Mouse (Mus musculus): ENCODE data around the gene Spib. TPM values are rescaled to one million over a fixed set of nuclear protein-coding genes. Genes with fewer than 3 reads are reported as not detected.

The Spib gene
- polyA plus RNA-seq, 1 experiment from 2014 or later = not detected

GRCm38 (mm10) chr7:44531207-44531606 lies 664 bp downstream of the Spib start:
- no peaks in the 10 kb centered on the region for H3K9me3 ChIP-seq
- H3K9ac ChIP-seq (replicated peaks) = no peak overlapping the region
- no peak overlapping the region for H3K4me3 ChIP-seq
- no peak overlapping the region for H3K27ac ChIP-seq (replicated peaks)
- WGBS = 63% methylated on average over 5 of the region's 5 CpGs
- H3K4me2 ChIP-seq (replicated peaks) = no peak overlapping the region
- H3K36me3 ChIP-seq = no peaks in the 10 kb centered on the region
- peaks cover 6% of the 10 kb centered on the region for H3K4me1 ChIP-seq
- H3K27me3 ChIP-seq = no peaks in the 10 kb centered on the region
- no peak for ATAC-seq (replicated peaks)

- WGBS = 82% methylated on average over 3 of the region's 3 CpGs
- no peaks in the 10 kb centered on the region for H3K27me3 ChIP-seq
- H3K4me3 ChIP-seq = no peak overlapping the region
- peaks cover 7% of the 10 kb centered on the region for H3K4me1 ChIP-seq
- no peak overlapping the region for H3K9ac ChIP-seq (replicated peaks)
- no peaks in the 10 kb centered on the region for H3K36me3 ChIP-seq
- no peaks in the 10 kb centered on the region for H3K9me3 ChIP-seq
- H3K27ac ChIP-seq (replicated peaks) = no peak overlapping the region
- ATAC-seq (replicated peaks) = no peak
- no peak overlapping the region for H3K4me2 ChIP-seq (replicated peaks)
Measured at GRCm38 (mm10) chr7:44530507-44530906, 1.4 kb downstream of the Spib start.

GRCm38 (mm10) chr7:44529518-44529917 lies 2.4 kb downstream of the Spib start:
- Histone ChIP-seq H3K27me3 (no peaks in the 10 kb centered on the region), H3K4me2 (replicated peaks) (no peak overlapping the region), H3K9me3 (no peaks in the 10 kb centered on the region), H3K4me1 (peaks cover 16% of the 10 kb centered on the region), H3K4me3 (no peak overlapping the region), H3K9ac (replicated peaks) (no peak overlapping the region), H3K36me3 (no peaks in the 10 kb centered on the region), H3K27ac (replicated peaks) (no peak overlapping the region)
- ATAC-seq (replicated peaks) = no peak
- WGBS = 72% methylated on average over 5 of the region's 5 CpGs

GRCm38 (mm10) chr7:44527483-44528398 lies 4.1 kb downstream of the Spib start:
- Histone ChIP-seq H3K4me2 (replicated peaks) (peak overlapping the region; percentile 80), H3K4me3 (peak overlapping the region; percentile 38), H3K9me3 (no peaks in the 10 kb centered on the region), H3K27ac (replicated peaks) (no peak overlapping the region), H3K36me3 (no peaks in the 10 kb centered on the region), H3K4me1 (peaks cover 16% of the 10 kb centered on the region), H3K27me3 (peaks cover 9% of the 10 kb centered on the region; the same call in 1 of the 2 replicates), H3K9ac (replicated peaks) (peak overlapping the region; percentile 51)
- peak; percentile 64; the same call in 1 of the 2 replicates for ATAC-seq (replicated peaks)
- 6% methylated on average over 40 of the region's 40 CpGs for WGBS

GRCm38 (mm10) chr7:44526414-44527154 lies 5.3 kb downstream of the Spib start:
- Histone ChIP-seq H3K4me3 (no peak overlapping the region), H3K9ac (replicated peaks) (no peak overlapping the region), H3K4me1 (peaks cover 19% of the 10 kb centered on the region), H3K36me3 (no peaks in the 10 kb centered on the region), H3K9me3 (no peaks in the 10 kb centered on the region), H3K27ac (replicated peaks) (no peak overlapping the region), H3K4me2 (replicated peaks) (no peak overlapping the region), H3K27me3 (peaks cover 14% of the 10 kb centered on the region; the same call in 1 of the 2 replicates)
- no peak for ATAC-seq (replicated peaks)
- WGBS = 91% methylated on average over 14 of the region's 14 CpGs

GRCm38 (mm10) chr7:44525126-44525832 lies 6.6 kb downstream of the Spib start:
- Histone ChIP-seq H3K4me3 (no peak overlapping the region), H3K36me3 (no peaks in the 10 kb centered on the region), H3K9ac (replicated peaks) (0 out of 2 replicates have a peak overlapping the region, but pooled peaks have one; percentile 1), H3K9me3 (no peaks in the 10 kb centered on the region), H3K27ac (replicated peaks) (no peak overlapping the region), H3K4me2 (replicated peaks) (peak overlapping the region; percentile 15), H3K4me1 (peaks cover 21% of the 10 kb centered on the region), H3K27me3 (peaks cover 15% of the 10 kb centered on the region; the same call in 1 of the 2 replicates)
- ATAC-seq (replicated peaks) = no peak
- WGBS = 16% methylated on average over 15 of the region's 22 CpGs

GRCm38 (mm10) chr7:44524502-44524901 lies 7.4 kb downstream of the Spib start, which contains the start of gene Mybpc2:
Gene Mybpc2 (minus strand): TSS chr7:44524656.
- Histone ChIP-seq H3K36me3 (no peaks in the 10 kb centered on the region), H3K9me3 (no peaks in the 10 kb centered on the region), H3K4me2 (replicated peaks) (peak within 1 kb of the TSS; percentile 15), H3K27me3 (peaks cover 15% of the 10 kb centered on the region; the same call in 1 of the 2 replicates), H3K4me3 (no peak within 1 kb of the TSS), H3K4me1 (peaks cover 21% of the 10 kb centered on the region), H3K9ac (replicated peaks) (0 out of 2 replicates have a peak within 1 kb of the TSS, but pooled peaks have one; percentile 1), H3K27ac (replicated peaks) (no peak within 1 kb of the TSS)
- 39% methylated on average over 12 of the region's 12 CpGs for WGBS
- ATAC-seq (replicated peaks) = no peak

- ATAC-seq (replicated peaks) = no peak
- 81% methylated on average over 2 of the region's 2 CpGs for WGBS
- Histone ChIP-seq H3K9me3 (no peaks in the 10 kb centered on the region), H3K4me3 (no peak overlapping the region), H3K27ac (replicated peaks) (no peak overlapping the region), H3K9ac (replicated peaks) (no peak overlapping the region), H3K36me3 (no peaks in the 10 kb centered on the region), H3K27me3 (peaks cover 15% of the 10 kb centered on the region; the same call in 1 of the 2 replicates), H3K4me2 (replicated peaks) (no peak overlapping the region), H3K4me1 (peaks cover 20% of the 10 kb centered on the region)
Measured at GRCm38 (mm10) chr7:44523056-44523455, 8.8 kb downstream of the Spib start.

- WGBS = 2% methylated on average over 20 of the region's 20 CpGs
- Histone ChIP-seq H3K4me2 (replicated peaks) (peak overlapping the region; percentile 36), H3K27me3 (peaks cover 15% of the 10 kb centered on the region; the same call in 1 of the 2 replicates), H3K9me3 (no peaks in the 10 kb centered on the region), H3K27ac (replicated peaks) (no peak overlapping the region), H3K4me3 (no peak overlapping the region), H3K9ac (replicated peaks) (no peak overlapping the region; the same call in 1 of the 2 replicates), H3K36me3 (no peaks in the 10 kb centered on the region), H3K4me1 (peaks cover 15% of the 10 kb centered on the region)
- ATAC-seq (replicated peaks) = peak; percentile 64
Measured at GRCm38 (mm10) chr7:44521710-44522109, 10.2 kb downstream of the Spib start.

GRCm38 (mm10) chr7:44520990-44521389 lies 10.9 kb downstream of the Spib start:
- no peak for ATAC-seq (replicated peaks)
- WGBS = 59% methylated on average over 3 of the region's 3 CpGs
- Histone ChIP-seq H3K4me1 (peaks cover 15% of the 10 kb centered on the region), H3K27me3 (peaks cover 15% of the 10 kb centered on the region; the same call in 1 of the 2 replicates), H3K9ac (replicated peaks) (no peak overlapping the region), H3K4me3 (no peak overlapping the region), H3K27ac (replicated peaks) (no peak overlapping the region), H3K36me3 (no peaks in the 10 kb centered on the region), H3K4me2 (replicated peaks) (no peak overlapping the region), H3K9me3 (no peaks in the 10 kb centered on the region)

- Histone ChIP-seq H3K27me3 (peaks cover 19% of the 10 kb centered on the region; the same call in 1 of the 2 replicates), H3K4me1 (peaks cover 5% of the 10 kb centered on the region), H3K4me2 (replicated peaks) (no peak overlapping the region), H3K9ac (replicated peaks) (no peak overlapping the region), H3K36me3 (no peaks in the 10 kb centered on the region), H3K27ac (replicated peaks) (no peak overlapping the region), H3K4me3 (no peak overlapping the region), H3K9me3 (no peaks in the 10 kb centered on the region)
- no peak for ATAC-seq (replicated peaks)
- 76% methylated on average over 9 of the region's 9 CpGs for WGBS
Measured at GRCm38 (mm10) chr7:44519240-44519913, 12.5 kb downstream of the Spib start.

All from forebrain, embryonic 15.5 days (tissue).